Mouse (Mus musculus) monocyte, adult 59 days (primary cell): Measurements from ENCODE around the gene Map2k4. TPM values are rescaled to one million over a fixed set of nuclear protein-coding genes. Genes with fewer than 3 reads are reported as not detected.

ENCODE experiments used
- total RNA-seq, 2 experiments: library from RNA; stranded (reverse); gene quantifications; one replicate each; pipeline ENCODE4 v1.2.4; 2023

Gene Map2k4
- 10 to 100 TPM; 35.7 to 35.8 TPM for total RNA-seq

GRCm38 (mm10) chr11:65788154-65788553, at the start of gene Map2k4:
Gene Map2k4 (minus strand): TSS chr11:65788297.

DNA sequence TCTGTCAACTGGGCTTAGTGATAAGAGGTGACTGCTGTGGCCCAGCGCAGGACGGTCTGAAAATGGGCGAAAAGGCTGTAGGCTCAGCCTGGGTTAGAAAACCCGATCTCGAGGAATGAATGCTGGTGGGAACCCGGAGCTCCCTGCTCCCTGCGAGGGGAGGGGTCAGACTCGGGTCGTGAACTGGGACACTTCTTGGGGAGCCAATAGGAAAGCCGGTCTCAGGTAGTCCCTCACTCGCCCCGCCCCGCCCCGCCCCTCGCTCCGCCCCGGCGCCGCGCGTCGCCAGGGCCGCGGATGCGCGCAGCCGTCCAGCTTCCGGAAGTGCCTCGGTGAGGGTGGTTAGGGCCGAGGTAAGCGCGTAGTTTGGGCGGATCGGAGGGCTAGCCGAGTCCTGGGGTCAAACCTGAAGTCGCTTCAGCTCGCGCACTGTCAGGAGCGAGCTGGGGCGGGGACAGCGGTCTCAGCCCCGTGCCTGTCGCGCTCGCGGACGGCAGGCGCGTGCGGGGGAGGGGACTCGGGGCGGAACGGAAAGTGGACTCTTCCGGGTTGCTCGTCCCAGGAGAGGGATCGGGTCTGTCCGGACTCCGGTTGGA, 18.9 kb upstream of the Map2k4 start, which contains the start of gene Zkscan6:
Zkscan6 (plus strand) TSS at position 267 of the 596 bp plus-strand sequence.

Other genes starting within 250 kb of the Map2k4 start
- 10 to 100 TPM; 16.2 to 18.1 TPM for gene Zkscan6, start 18.9 kb upstream of the Map2k4 start, total RNA-seq